Mouse (Mus musculus): ENCODE measurements around the gene E2f7. TPM values are rescaled to one million over a fixed set of nuclear protein-coding genes. Genes with fewer than 3 reads are reported as not detected.

E2f7 gene
- polyA plus RNA-seq, 1 experiment from 2014 or later, result 8.4 TPM

GRCm38 (mm10) chr10:110788049-110788752, 43.0 kb downstream of the E2f7 start:
- H3K4me1 ChIP-seq (replicated peaks), result no peaks in the 10 kb centered on the region
- no peak overlapping the region for H3K4me2 ChIP-seq
- 72% methylated on average over 12 of the region's 12 CpGs for WGBS
- H3K27ac ChIP-seq, result no peak overlapping the region
- H3K9me3 ChIP-seq, result no peaks in the 10 kb centered on the region
- no peak for ATAC-seq (ENCODE audit: low FRiP score)
- H3K27me3 ChIP-seq, result no peaks in the 10 kb centered on the region
- peaks cover 12% of the 10 kb centered on the region for H3K36me3 ChIP-seq
- no peak overlapping the region for H3K4me3 ChIP-seq
- H3K9ac ChIP-seq, result no peak overlapping the region

- Histone ChIP-seq H3K4me1 (replicated peaks) (peaks cover under 1% of the 10 kb centered on the region; the same call in 1 of the 2 replicates), H3K27ac (no peak overlapping the region), H3K36me3 (peaks cover 4% of the 10 kb centered on the region), H3K9me3 (no peaks in the 10 kb centered on the region), H3K4me2 (no peak overlapping the region), H3K27me3 (no peaks in the 10 kb centered on the region), H3K9ac (no peak overlapping the region), H3K4me3 (no peak overlapping the region)
- no peak for ATAC-seq (ENCODE audit: low FRiP score)
- 89% methylated on average over 8 of the region's 8 CpGs for WGBS
Measured at GRCm38 (mm10) chr10:110789683-110790082, 44.4 kb downstream of the E2f7 start.

- no peak overlapping the region for H3K4me3 ChIP-seq
- no peaks in the 10 kb centered on the region for H3K27me3 ChIP-seq
- H3K9me3 ChIP-seq, result no peaks in the 10 kb centered on the region
- H3K27ac ChIP-seq, result no peak overlapping the region
- no peak overlapping the region for H3K9ac ChIP-seq
- H3K4me2 ChIP-seq, result no peak overlapping the region
- 84% methylated on average over 8 of the region's 8 CpGs for WGBS
- peaks cover 8% of the 10 kb centered on the region; the same call in 1 of the 2 replicates for H3K4me1 ChIP-seq (replicated peaks)
- H3K36me3 ChIP-seq, result no peaks in the 10 kb centered on the region
- ATAC-seq (ENCODE audit: low FRiP score), result no peak
Measured at GRCm38 (mm10) chr10:110793150-110793787, 48.0 kb downstream of the E2f7 start.

GRCm38 (mm10) chr10:110794564-110795205, 49.4 kb downstream of the E2f7 start:
- peak; percentile 77 for ATAC-seq (ENCODE audit: low FRiP score)
- Histone ChIP-seq H3K4me3 (0 out of 2 replicates have a peak overlapping the region, but pooled peaks have one; percentile 14), H3K4me2 (peak overlapping the region; percentile 43), H3K36me3 (no peaks in the 10 kb centered on the region), H3K27ac (peak overlapping the region; percentile 69), H3K27me3 (no peaks in the 10 kb centered on the region), H3K9me3 (peaks cover 7% of the 10 kb centered on the region; the same call in 1 of the 2 replicates), H3K4me1 (replicated peaks) (peaks cover 8% of the 10 kb centered on the region; the same call in 1 of the 2 replicates), H3K9ac (no peak overlapping the region)
- WGBS, result 12% methylated on average over 12 of the region's 12 CpGs

- WGBS, result 87% methylated on average over 9 of the region's 9 CpGs
- ATAC-seq (ENCODE audit: low FRiP score), result peak; percentile 37; the same call in 1 of the 2 replicates
- H3K9me3 ChIP-seq, result peaks cover 7% of the 10 kb centered on the region; the same call in 1 of the 2 replicates
- peak overlapping the region; percentile 69; the same call in 1 of the 2 replicates for H3K27ac ChIP-seq
- no peaks in the 10 kb centered on the region for H3K36me3 ChIP-seq
- peak overlapping the region; percentile 43; the same call in 1 of the 2 replicates for H3K4me2 ChIP-seq
- H3K4me1 ChIP-seq (replicated peaks), result peaks cover 8% of the 10 kb centered on the region; the same call in 1 of the 2 replicates
- no peaks in the 10 kb centered on the region for H3K27me3 ChIP-seq
- H3K4me3 ChIP-seq, result no peak overlapping the region
- H3K9ac ChIP-seq, result no peak overlapping the region
Measured at GRCm38 (mm10) chr10:110795206-110795796, 50.1 kb downstream of the E2f7 start.

- Histone ChIP-seq H3K9me3 (peaks cover 7% of the 10 kb centered on the region; the same call in 1 of the 2 replicates), H3K36me3 (no peaks in the 10 kb centered on the region)
- WGBS, result 88% methylated on average over 3 of the region's 3 CpGs
Measured at GRCm38 (mm10) chr10:110801296-110801695, 56.1 kb downstream of the E2f7 start.

GRCm38 (mm10) chr10:110804279-110805024, 59.2 kb downstream of the E2f7 start:
- Histone ChIP-seq H3K4me1 (replicated peaks) (no peaks in the 10 kb centered on the region), H3K4me2 (no peak overlapping the region), H3K4me3 (no peak overlapping the region), H3K36me3 (no peaks in the 10 kb centered on the region), H3K9me3 (0 out of 2 replicates have a peak, but pooled peaks cover under 1% of the 10 kb centered on the region), H3K9ac (no peak overlapping the region), H3K27me3 (no peaks in the 10 kb centered on the region), H3K27ac (no peak overlapping the region)
- WGBS, result 81% methylated on average over 11 of the region's 11 CpGs
- ATAC-seq (ENCODE audit: low FRiP score), result no peak

More at GRCm38 (mm10) chr10:110801296-110801695, 56.1 kb downstream of the E2f7 start:
- H3K4me3 ChIP-seq, result no peak overlapping the region
- no peaks in the 10 kb centered on the region for H3K4me1 ChIP-seq (replicated peaks)
- H3K4me2 ChIP-seq, result no peak overlapping the region
- no peaks in the 10 kb centered on the region for H3K27me3 ChIP-seq
- H3K9ac ChIP-seq, result no peak overlapping the region
- ATAC-seq (ENCODE audit: low FRiP score), result no peak
- no peak overlapping the region for H3K27ac ChIP-seq

GRCm38 (mm10) chr10:110805025-110805740, 59.9 kb downstream of the E2f7 start:
- Histone ChIP-seq H3K4me1 (replicated peaks) (no peaks in the 10 kb centered on the region), H3K27me3 (no peaks in the 10 kb centered on the region), H3K4me3 (no peak overlapping the region), H3K36me3 (no peaks in the 10 kb centered on the region), H3K27ac (no peak overlapping the region), H3K9ac (no peak overlapping the region), H3K4me2 (no peak overlapping the region), H3K9me3 (no peaks in the 10 kb centered on the region)
- WGBS, result 72% methylated on average over 5 of the region's 5 CpGs
- ATAC-seq (ENCODE audit: low FRiP score), result no peak

GRCm38 (mm10) chr10:110806471-110806870, 61.2 kb downstream of the E2f7 start:
- 83% methylated on average over 8 of the region's 8 CpGs for WGBS
- Histone ChIP-seq H3K27ac (no peak overlapping the region), H3K4me1 (replicated peaks) (no peaks in the 10 kb centered on the region), H3K9me3 (no peaks in the 10 kb centered on the region), H3K4me3 (no peak overlapping the region), H3K36me3 (no peaks in the 10 kb centered on the region), H3K27me3 (no peaks in the 10 kb centered on the region), H3K9ac (no peak overlapping the region), H3K4me2 (no peak overlapping the region)
- ATAC-seq (ENCODE audit: low FRiP score), result no peak

- Histone ChIP-seq H3K36me3 (no peaks in the 10 kb centered on the region), H3K4me2 (no peak overlapping the region), H3K27ac (no peak overlapping the region), H3K9me3 (no peaks in the 10 kb centered on the region), H3K4me3 (no peak overlapping the region), H3K9ac (no peak overlapping the region), H3K27me3 (no peaks in the 10 kb centered on the region), H3K4me1 (replicated peaks) (no peaks in the 10 kb centered on the region)
- WGBS, result 56% methylated on average over 2 of the region's 2 CpGs
- ATAC-seq (ENCODE audit: low FRiP score), result no peak
Measured at GRCm38 (mm10) chr10:110810528-110810927, 65.3 kb downstream of the E2f7 start.

GRCm38 (mm10) chr10:110811209-110811861, 66.1 kb downstream of the E2f7 start:
- no peak for ATAC-seq (ENCODE audit: low FRiP score)
- no peaks in the 10 kb centered on the region for H3K27me3 ChIP-seq
- H3K4me2 ChIP-seq, result no peak overlapping the region
- no peaks in the 10 kb centered on the region for H3K9me3 ChIP-seq
- no peaks in the 10 kb centered on the region for H3K4me1 ChIP-seq (replicated peaks)
- H3K27ac ChIP-seq, result no peak overlapping the region
- no peaks in the 10 kb centered on the region for H3K36me3 ChIP-seq
- WGBS, result 80% methylated on average over 10 of the region's 10 CpGs
- no peak overlapping the region for H3K4me3 ChIP-seq
- H3K9ac ChIP-seq, result no peak overlapping the region
